Mouse (Mus musculus) embryonic facial prominence, embryonic 14.5 days (tissue): ENCODE data around the gene Zdhhc13. TPM values are rescaled to one million over a fixed set of nuclear protein-coding genes. Genes with fewer than 3 reads are reported as not detected.
A peak's percentile ranks its signal among the peaks of the same experiment; 100 is the strongest.

Experiments used
- ATAC-seq: fragments of 200-750 bp; cut with Nextera tagmentation; 2 replicates; pipeline ENCODE4 v1.8.0; 2017; ENCODE audit warnings: low read depth, moderate number of reproducible peaks, moderate TSS enrichment
- DNase-seq: peaks from one replicate; pipeline ENCODE4 v3.0.0-alpha.2; 2015; ENCODE audit warnings: low spot score
- H3K27ac ChIP-seq: fragments of 300-500 bp; sonication (generic); replicated peaks from 2 replicates; pipeline ENCODE4 v1.5.1; 2014; ENCODE audit warnings: low read depth, mild to moderate bottlenecking, low read length, moderate library complexity
- H3K27me3 ChIP-seq: fragments of 300-500 bp; sonication (generic); replicated peaks from 2 replicates; pipeline ENCODE4 v1.6.1; 2014; ENCODE audit warnings: low read length; ENCODE audit not compliant: control insufficient read depth, insufficient read depth
- H3K36me3 ChIP-seq: fragments of 300-500 bp; sonication (generic); 2 replicates; pipeline ENCODE4 v1.6.1; 2014; ENCODE audit warnings: low read length, mixed read lengths; ENCODE audit not compliant: control insufficient read depth, insufficient read depth
- H3K4me1 ChIP-seq: fragments of 300-500 bp; sonication (generic); 2 replicates; pipeline ENCODE4 v1.6.1; 2014; ENCODE audit warnings: antibody characterized with exemption, low read length; ENCODE audit not compliant: control insufficient read depth, insufficient read depth
- H3K4me2 ChIP-seq: fragments of 300-500 bp; sonication (generic); 2 replicates; pipeline ENCODE4 v1.6.1; 2014; ENCODE audit warnings: low read depth, mild to moderate bottlenecking, low read length, moderate library complexity, mixed read lengths
- H3K4me3 ChIP-seq: fragments of 300-500 bp; sonication (generic); 2 replicates; pipeline ENCODE4 v1.5.1; 2014; ENCODE audit warnings: low read depth, mild to moderate bottlenecking, low read length
- H3K9ac ChIP-seq: fragments of 300-500 bp; sonication (generic); 2 replicates; pipeline ENCODE4 v1.6.1; 2014; ENCODE audit warnings: low read depth, mild to moderate bottlenecking, low read length, moderate library complexity, mixed read lengths
- H3K9me3 ChIP-seq: fragments of 300-500 bp; sonication (generic); 2 replicates; pipeline ENCODE4 v1.6.1; 2016; ENCODE audit warnings: low read length; ENCODE audit not compliant: control insufficient read depth
- WGBS: fragments of 180-500 bp; shearing (Covaris S2); extraction: QIAGEN DNeasy Blood & Tissue Kit; methylation state at CpG from one replicate; pipeline ENCODE4 v1.1.7; 2014; 5-methylcytosine and 5-hydroxymethylcytosine counted together
- polyA plus RNA-seq: library from polyadenylated mRNA; unstranded; fragments of >200 nt; fragmentation: Nextera tagmentation; extraction: Ambion mirVana; gene quantifications from 2 replicates; pipeline ENCODE4 v1.2.1, GENCODE M21; 2014

The Zdhhc13 gene
- polyA plus RNA-seq, 1 experiment from 2014 or later = 36.5 TPM

DNA sequence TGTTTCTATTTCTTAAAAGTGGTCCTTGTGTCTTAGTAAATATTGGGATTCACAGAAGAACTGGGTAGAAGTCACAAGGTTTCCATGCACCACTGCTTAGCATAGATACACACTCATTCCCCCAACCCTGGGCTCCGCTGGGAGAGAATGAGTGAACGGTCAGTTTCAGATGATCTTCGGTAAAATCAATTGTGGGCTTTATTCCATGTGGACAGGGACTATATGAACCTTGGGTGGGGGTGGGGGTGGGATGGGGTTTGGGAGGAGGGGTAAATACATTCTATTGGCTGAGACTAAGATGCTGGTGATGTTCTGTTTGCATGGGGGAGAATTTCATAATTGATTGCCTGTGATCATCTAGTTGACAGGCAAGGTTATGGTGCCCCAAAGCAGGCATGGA, 66.7 kb downstream of the Zdhhc13 start:
- no peaks in the 10 kb centered on the region for H3K9me3 ChIP-seq
- no peaks in the 10 kb centered on the region for H3K27me3 ChIP-seq
- H3K4me2 ChIP-seq = no peak overlapping the region
- H3K27ac ChIP-seq = no peak overlapping the region
- DNase-seq = no peak
- no peak for ATAC-seq
- WGBS = 95% methylated on average over 3 of the region's 3 CpGs
- H3K4me3 ChIP-seq = no peak overlapping the region
- no peak overlapping the region for H3K9ac ChIP-seq
- no peaks in the 10 kb centered on the region for H3K4me1 ChIP-seq
- no peaks in the 10 kb centered on the region for H3K36me3 ChIP-seq

GRCm38 (mm10) chr7:48858257-48858656, 69.5 kb downstream of the Zdhhc13 start:
- no peak overlapping the region for H3K9ac ChIP-seq
- no peak for DNase-seq
- H3K9me3 ChIP-seq = no peaks in the 10 kb centered on the region
- WGBS = 50% methylated on average over 1 of the region's 1 CpGs
- no peak for ATAC-seq
- no peaks in the 10 kb centered on the region for H3K27me3 ChIP-seq
- no peak overlapping the region for H3K27ac ChIP-seq
- no peak overlapping the region for H3K4me3 ChIP-seq
- H3K4me1 ChIP-seq = no peaks in the 10 kb centered on the region
- H3K4me2 ChIP-seq = no peak overlapping the region
- no peaks in the 10 kb centered on the region for H3K36me3 ChIP-seq

DNA sequence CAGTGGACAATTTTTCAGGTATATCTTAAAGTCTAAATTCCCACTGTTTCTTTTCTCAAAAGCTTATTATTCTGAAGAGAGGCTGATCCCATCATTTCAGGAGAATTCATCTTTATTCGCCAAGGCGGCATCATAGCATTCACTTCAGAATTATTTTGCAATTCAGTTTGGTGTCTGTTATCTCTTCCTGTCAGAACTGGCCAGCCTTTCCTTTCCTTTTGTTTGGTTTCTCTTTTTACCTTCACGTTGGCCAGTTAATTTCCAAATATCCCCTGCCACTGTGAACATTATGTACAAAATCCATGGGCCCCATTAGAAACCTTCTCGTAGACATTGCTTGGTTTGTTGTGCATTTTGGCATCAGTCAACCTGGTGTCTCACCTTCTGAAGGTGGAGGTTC, 70.6 kb downstream of the Zdhhc13 start:
- Histone ChIP-seq H3K4me1 (no peaks in the 10 kb centered on the region), H3K9me3 (no peaks in the 10 kb centered on the region), H3K4me2 (no peak overlapping the region), H3K27ac (no peak overlapping the region), H3K36me3 (no peaks in the 10 kb centered on the region), H3K4me3 (no peak overlapping the region), H3K9ac (no peak overlapping the region), H3K27me3 (no peaks in the 10 kb centered on the region)
- no peak for ATAC-seq
- DNase-seq = no peak
- WGBS = 89% methylated on average over 4 of the region's 4 CpGs

GRCm38 (mm10) chr7:48860948-48861347, 72.1 kb downstream of the Zdhhc13 start:
- H3K27me3 ChIP-seq = no peaks in the 10 kb centered on the region
- H3K9ac ChIP-seq = no peak overlapping the region
- H3K4me3 ChIP-seq = no peak overlapping the region
- DNase-seq (no peak), ATAC-seq (no peak)
- peaks cover 9% of the 10 kb centered on the region for H3K36me3 ChIP-seq
- H3K4me2 ChIP-seq = no peak overlapping the region
- WGBS = 37% methylated on average over 1 of the region's 1 CpGs
- no peaks in the 10 kb centered on the region for H3K9me3 ChIP-seq
- H3K4me1 ChIP-seq = no peaks in the 10 kb centered on the region
- H3K27ac ChIP-seq = no peak overlapping the region

- no peak overlapping the region for H3K27ac ChIP-seq
- H3K9ac ChIP-seq = no peak overlapping the region
- no peak overlapping the region for H3K4me3 ChIP-seq
- no peaks in the 10 kb centered on the region for H3K4me1 ChIP-seq
- H3K36me3 ChIP-seq = peaks cover 15% of the 10 kb centered on the region
- DNase-seq = no peak
- 84% methylated on average over 4 of the region's 4 CpGs for WGBS
- no peaks in the 10 kb centered on the region for H3K9me3 ChIP-seq
- H3K27me3 ChIP-seq = no peaks in the 10 kb centered on the region
- no peak overlapping the region for H3K4me2 ChIP-seq
- no peak for ATAC-seq
These were observed 73.0 kb downstream of the Zdhhc13 start for GRCm38 (mm10) chr7:48861796-48862195.

DNA sequence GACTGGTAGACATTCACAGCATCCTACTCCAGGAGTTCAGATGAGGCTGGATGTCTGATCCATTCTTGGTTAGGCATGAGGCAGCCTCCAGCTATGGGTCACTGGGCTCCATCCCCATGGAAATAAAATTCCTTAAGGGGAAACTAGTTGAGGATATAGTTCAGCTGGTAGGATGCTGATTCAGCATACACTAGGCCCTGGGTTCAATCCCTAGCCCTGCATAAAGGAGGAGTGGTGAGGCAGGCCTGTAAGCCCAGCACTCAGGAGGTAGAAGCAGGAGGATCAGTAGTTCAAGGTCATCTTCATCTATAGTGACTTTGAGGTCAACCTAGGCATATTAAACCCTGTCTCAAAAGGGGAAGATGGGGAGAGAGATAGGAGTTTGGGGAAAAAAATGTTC, 75.4 kb downstream of the Zdhhc13 start:
- DNase-seq = no peak
- Histone ChIP-seq H3K4me2 (no peak overlapping the region), H3K9ac (no peak overlapping the region), H3K4me1 (no peaks in the 10 kb centered on the region), H3K4me3 (no peak overlapping the region), H3K36me3 (peaks cover 37% of the 10 kb centered on the region), H3K27ac (no peak overlapping the region), H3K9me3 (no peaks in the 10 kb centered on the region), H3K27me3 (no peaks in the 10 kb centered on the region)
- ATAC-seq = no peak

- no peaks in the 10 kb centered on the region for H3K4me1 ChIP-seq
- H3K4me3 ChIP-seq = no peak overlapping the region
- no peak overlapping the region for H3K4me2 ChIP-seq
- no peak overlapping the region for H3K9ac ChIP-seq
- H3K27ac ChIP-seq = no peak overlapping the region
- no peaks in the 10 kb centered on the region for H3K9me3 ChIP-seq
- WGBS = 83% methylated on average over 9 of the region's 9 CpGs
- H3K27me3 ChIP-seq = no peaks in the 10 kb centered on the region
- ATAC-seq (no peak), DNase-seq (no peak)
- H3K36me3 ChIP-seq = peaks cover 44% of the 10 kb centered on the region
These were observed 76.1 kb downstream of the Zdhhc13 start for GRCm38 (mm10) chr7:48864671-48865458.

DNA sequence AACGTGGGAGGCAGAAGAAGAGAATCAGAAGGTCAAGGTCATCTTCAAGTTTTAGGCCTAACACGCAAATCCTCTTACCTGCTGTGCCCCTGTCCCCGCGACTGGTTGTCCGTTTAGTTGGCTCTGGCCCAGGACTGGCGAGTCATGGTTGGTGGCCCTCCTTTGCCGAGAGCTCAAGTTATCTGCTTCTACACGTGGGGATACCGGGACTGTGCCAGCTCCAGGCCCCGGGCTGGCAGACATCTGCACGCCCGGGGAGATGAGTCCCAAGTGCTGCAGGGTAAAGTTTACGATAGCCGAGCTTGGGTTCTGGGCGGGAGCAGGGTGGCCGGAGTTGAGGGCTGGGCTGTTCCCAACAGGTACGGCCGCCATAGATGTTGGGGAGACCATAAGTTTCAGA, 78.8 kb downstream of the Zdhhc13 start:
- WGBS = 95% methylated on average over 18 of the region's 18 CpGs
- DNase-seq (no peak), ATAC-seq (no peak)
- no peak overlapping the region for H3K4me2 ChIP-seq
- no peak overlapping the region for H3K9ac ChIP-seq
- H3K9me3 ChIP-seq = no peaks in the 10 kb centered on the region
- H3K36me3 ChIP-seq = peaks cover 71% of the 10 kb centered on the region
- H3K27me3 ChIP-seq = no peaks in the 10 kb centered on the region
- no peaks in the 10 kb centered on the region for H3K4me1 ChIP-seq
- no peak overlapping the region for H3K4me3 ChIP-seq
- no peak overlapping the region for H3K27ac ChIP-seq

DNA sequence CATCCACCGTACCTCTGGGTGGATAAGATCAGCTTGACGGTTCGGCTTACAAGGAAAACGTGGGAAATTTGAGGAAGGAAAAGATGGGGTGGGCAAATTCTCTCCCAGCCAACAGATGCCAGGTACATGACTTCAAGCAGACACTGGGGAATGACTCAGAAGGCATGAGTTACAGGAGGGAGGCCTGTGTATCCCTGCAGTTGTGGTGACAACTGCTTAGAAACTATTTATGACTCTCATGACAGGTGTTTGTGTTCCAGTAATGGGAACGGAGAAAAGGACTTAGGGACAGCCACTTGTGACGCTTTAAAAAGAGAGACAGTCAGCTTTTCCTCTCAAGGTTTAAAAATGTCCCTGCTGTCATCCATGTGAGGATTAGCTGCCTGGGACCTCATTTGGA, 81.3 kb downstream of the Zdhhc13 start:
- Histone ChIP-seq H3K9ac (no peak overlapping the region), H3K27ac (no peak overlapping the region), H3K9me3 (no peaks in the 10 kb centered on the region), H3K4me2 (no peak overlapping the region), H3K27me3 (no peaks in the 10 kb centered on the region), H3K4me3 (no peak overlapping the region), H3K4me1 (no peaks in the 10 kb centered on the region), H3K36me3 (peaks cover 90% of the 10 kb centered on the region)
- ATAC-seq (no peak), DNase-seq (peak; percentile 32)
- WGBS = 77% methylated on average over 6 of the region's 6 CpGs
